Mouse (Mus musculus): ENCODE data around the gene Fam89b. TPM values are rescaled to one million over a fixed set of nuclear protein-coding genes. Genes with fewer than 3 reads are reported as not detected.
"Not testable (repeated sequence)": the region's sequence is repeated elsewhere in the genome, so short reads cannot be mapped to it uniquely, and the experiment has no call there.

Gene Fam89b
- polyA plus RNA-seq, 2 experiments from 2014 or later = 20.1 to 44.7 TPM

DNA sequence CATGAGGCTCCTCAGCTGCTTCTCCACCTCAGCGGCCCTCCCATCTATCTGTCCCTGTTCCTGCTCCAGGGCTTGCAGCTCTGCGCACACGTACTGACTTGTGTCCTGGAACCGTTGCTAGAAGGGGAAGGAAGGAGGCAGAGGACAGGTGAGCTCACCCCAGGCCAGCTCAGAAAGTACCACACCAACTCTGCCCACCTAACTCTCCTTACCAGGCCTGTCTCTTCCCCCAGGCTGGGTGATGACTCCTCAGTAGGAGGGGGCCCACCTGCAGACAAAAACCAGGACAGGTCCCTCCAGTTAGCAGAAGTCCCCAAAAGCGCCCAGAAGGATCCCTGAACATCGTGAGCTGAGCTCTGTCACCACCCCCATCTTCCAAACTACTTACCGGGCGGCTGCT, 18.9 kb downstream of the Fam89b start:
- ATAC-seq = no peak

DNA sequence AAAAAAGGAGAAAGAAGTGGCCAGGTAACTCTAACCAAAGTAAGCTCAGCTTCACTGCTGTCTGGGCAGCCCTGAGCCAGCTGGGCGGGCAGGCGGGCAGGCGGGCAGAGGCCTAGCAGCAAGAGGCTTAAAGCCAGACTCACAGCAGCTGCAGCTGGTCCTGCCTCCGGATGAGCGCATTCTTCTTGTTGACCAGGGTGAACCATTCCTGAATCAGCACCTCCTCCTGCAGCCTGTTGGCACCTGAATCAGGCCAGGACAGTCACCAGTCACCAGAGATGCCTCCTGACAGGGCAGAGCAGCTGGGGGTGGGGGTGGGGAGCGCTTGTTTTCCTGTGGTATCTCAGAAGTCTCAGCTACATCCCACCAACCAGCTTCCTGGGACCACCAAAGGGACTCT, 19.4 kb downstream of the Fam89b start:
- no peak for ATAC-seq

DNA sequence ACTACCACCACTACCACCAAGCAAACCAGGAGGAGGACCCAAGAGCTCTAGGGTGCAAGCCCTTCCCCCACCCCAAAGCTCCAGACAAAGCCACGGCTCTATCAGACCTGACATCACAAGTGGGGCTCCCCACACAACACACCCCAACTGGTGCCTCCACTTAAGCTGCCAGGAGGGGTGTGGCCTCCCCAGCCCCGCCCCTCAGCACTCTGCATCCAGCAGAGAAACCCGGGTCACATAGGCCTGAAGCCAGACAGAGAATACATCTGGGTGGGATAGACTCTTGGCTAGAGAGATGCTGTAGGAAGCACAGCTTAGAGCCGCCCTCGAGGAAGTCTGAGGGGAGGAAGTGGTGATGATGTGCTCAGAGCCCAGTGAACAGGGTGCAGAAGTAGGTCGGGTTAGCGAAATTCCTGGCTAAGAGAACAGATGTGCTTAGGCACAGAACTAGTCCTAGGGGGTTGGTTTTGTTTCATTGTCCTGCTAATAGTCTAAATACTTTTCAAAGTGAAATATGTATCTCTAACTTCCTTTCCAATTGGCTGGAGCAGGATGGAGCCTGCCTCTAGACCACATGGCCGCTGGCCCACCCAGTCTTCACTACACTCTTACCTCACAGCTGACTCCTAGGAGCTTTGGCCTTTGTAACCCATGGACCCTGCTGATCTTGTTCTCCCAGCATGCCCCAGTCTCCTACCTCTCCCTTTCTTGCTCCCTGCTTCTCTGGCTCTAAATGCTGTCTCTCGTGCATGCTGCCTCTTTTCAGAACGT, 24.5 kb downstream of the Fam89b start:
- ATAC-seq = peak; percentile 65

DNA sequence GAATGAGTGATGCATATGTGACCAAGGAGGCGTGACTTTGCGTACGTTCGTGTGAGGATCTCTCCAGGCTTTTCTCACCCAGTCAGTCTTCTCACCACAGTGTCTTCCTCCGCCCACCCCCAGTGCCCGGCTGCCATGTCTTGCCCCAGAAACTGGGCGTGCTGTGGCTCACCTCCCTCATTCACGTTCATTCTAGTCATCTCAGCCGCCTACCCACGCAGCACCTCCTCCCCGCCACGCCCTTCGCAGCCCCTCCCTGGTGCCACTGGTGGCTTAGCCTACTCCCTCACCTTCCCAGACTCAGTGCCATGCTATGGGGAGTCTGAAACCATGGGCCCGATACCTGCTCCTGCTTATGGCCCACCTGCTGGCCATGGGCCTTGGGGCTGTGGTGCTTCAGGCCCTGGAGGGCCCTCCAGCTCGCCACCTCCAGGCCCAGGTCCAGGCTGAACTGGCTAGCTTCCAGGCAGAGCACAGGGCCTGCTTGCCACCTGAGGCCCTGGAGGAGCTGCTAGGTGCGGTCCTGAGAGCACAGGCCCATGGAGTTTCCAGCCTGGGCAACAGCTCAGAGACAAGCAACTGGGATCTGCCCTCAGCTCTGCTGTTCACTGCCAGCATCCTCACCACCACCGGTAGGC, 25.2 kb downstream of the Fam89b start, which contains the start of gene Kcnk7:
Gene Kcnk7, plus strand, starts transcription at position 205 of the 638 bp plus-strand sequence.
- peak; percentile 77 for ATAC-seq

DNA sequence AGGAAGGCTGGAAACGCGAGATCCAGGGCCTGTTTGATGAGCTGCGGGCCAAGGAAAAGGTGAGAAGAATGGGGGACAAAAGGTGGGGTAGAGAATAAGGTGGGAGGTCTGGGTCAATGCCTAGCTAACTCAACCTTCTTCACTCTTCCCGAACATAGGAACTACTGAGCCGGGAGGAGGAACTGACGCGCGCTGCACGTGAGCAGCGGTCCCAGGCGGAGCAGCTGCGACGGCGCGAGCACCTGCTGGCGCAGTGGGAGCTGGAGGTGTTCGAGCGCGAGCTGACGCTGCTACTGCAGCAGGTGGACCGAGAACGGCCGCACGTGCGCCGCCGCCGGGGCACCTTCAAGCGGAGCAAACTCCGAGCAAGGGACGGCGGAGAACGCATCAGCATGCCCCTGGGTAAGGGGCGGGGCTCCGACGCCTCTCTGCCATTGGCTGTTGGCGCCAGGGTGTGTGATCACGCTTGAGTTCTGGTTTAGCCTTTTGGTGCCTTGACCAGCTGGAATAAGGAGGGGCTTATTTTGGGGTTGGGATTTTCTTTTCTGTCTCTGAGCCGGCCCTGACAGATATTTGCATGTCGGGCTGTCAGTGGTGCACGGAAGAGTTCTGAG, 33.5 kb downstream of the Fam89b start:
- no peak for ATAC-seq

DNA sequence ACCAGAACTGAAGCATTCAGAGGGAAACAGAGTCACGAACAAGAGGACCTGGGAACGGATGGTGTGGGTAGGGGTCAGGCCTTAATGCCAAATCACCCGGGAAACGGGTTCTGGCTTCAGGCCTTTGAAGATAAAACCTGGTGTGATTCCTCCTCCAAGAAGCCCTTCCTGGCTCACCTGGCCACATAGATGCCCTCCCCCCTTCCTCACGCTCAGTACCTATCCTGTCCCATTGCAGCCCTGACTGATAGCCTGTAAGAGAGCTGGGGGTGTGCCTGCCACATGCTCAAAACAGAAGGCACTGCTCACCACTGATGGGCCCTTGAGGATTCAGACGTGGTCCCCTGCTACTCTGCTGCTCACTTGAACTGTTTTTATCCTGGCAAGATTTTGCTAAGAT, 35.7 kb downstream of the Fam89b start:
- no peak for ATAC-seq

DNA sequence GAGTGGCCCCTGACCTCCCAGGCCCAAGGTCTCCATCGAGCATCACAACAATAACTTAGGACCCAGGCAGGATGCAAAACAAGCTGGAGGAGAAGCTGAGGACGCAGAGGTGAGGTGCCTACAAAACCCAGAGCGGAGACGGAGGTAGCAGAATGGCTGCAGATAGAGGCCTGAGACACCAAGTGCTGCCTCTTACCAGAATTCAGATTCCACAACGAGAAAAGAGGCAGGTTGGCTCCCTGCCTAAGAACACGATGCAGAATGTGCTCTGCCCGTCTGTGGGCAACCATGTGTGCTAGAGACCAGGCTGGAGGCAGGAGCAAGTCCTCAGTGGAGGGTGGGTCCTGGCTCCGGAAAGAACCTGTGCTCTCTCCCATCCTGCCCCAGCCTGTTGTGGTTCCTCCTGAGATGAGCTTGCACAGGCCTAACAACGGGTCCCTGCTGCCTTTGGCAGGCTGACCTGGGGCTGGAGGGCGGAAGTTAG, 36.5 kb downstream of the Fam89b start:
- no peak for ATAC-seq

DNA sequence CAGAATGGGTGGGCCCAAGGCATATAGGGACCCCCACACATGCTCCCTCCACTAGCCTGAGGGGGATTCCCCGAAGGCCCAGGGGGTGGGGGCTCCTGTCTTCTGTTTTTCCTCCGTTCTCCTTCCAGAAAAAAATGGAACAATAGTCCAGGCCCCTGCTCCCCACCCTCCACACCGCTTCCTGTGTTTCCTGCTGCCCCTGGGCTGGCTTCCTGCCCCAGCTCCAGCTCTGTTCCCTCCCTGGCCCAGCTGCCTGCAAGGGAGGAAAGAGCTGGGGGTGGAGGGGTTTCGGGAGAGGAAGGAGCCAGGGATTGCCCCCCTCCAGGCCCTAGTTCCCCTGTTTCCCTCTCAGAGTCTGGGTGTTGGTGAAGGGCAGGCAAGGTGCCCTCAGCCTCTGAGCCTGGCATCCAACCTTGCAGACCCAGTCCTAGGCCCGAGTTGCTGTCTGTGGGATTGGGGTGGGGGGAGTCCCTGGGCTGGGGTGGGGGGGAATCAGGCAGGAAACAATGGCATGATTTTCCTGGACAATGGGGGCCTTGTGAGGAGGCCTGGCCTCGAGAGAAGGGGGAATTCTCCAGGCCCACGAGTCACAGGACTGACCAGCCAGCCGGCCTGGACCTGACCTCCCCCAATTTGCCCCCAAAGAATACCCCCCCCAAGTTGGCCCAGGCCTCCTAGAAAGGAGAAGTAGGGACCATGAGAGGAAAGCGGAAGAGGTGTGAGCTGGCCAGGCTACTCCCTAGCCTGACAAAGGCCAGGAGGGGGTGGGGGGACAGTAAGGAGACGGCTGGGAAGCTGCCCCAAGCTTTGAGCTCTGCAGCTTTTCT, 37.2 kb downstream of the Fam89b start:
- ATAC-seq = no peak

DNA sequence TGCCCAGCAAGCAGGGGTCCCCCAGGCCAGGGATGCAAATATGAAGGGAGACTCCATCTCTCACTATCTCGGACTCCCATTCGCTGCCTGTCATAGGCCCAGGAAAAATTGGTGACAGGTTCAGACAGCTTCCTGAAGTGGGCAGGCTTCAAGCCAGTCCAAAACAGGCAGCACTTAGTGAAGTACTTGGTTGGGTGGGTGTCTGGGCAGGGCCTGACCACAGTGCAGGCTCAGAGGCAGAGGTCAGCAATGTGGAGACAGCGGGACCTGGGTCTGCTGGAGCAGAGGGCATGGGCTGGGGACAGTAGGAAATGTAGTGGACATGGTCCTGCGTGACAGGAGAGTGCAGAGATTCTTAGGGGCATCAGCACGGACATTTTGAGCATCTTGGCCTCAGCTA, 37.9 kb downstream of the Fam89b start:
- ATAC-seq = no peak

DNA sequence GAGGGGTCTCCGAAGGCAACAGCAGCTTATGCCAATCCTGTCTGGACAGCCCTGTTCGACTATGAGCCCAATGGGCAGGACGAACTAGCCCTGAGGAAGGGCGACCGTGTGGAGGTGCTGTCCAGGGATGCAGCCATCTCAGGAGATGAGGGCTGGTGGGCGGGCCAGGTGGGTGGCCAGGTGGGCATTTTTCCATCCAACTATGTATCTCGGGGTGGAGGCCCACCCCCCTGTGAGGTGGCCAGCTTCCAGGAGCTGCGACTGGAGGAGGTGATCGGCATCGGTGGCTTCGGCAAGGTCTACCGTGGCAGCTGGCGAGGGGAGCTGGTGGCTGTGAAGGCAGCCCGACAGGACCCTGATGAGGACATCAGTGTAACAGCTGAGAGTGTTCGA, 39.1 kb downstream of the Fam89b start:
- ATAC-seq = no peak

DNA sequence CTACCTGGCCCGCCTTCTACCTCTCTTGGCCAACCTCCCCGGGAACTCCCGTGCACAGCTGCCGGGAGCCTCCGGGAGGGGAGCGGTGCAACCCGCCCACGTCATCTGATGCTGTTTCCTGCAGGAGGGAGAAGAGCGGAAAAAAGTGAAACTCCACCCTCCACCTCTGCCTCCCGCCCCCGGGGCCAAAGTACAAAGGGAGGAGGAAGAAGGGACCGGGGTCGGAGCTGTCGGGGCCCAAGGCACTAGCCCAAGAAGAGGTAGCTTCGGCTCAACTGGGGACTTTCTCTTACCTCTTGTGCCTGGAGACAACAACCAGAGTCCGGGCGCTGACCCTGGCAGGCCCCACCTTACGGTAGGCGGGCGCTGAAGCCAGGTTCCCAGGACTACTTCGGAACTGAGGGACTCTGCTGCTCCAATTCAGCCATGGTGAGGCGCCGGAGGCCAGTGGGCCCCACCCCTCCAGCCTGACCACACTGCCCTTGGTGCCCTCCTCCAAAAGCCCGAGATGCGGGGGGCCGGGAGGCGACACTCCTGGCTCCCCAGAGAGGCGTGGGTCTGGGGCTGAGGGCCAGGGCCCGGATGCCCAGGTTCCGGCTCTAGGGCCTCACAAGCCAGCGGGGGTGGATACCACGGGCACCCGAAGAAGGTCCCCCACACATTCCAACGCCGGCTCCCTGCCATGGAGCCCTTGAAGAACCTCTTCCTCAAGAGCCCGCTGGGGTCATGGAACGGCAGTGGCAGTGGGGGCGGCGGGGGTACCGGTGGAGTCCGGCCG, 39.7 kb downstream of the Fam89b start:
- peak; percentile 71 for ATAC-seq

DNA sequence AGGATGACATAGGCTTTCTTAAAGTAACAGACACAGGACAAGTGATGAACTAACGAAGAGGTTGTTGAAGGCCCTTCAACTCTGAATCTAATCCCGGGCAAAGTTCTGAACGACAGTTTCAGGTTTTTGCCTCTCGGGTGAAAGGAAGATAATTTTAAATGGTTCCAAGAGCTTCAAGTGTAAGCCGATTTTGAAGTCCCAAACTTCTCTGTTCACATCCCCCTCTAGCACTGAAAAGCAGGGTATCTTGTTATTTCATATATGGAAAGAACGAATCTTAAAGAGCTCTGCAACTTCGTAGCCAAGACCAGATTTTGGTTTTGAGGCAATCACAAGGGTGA, 40.4 kb downstream of the Fam89b start:
- no peak for ATAC-seq

DNA sequence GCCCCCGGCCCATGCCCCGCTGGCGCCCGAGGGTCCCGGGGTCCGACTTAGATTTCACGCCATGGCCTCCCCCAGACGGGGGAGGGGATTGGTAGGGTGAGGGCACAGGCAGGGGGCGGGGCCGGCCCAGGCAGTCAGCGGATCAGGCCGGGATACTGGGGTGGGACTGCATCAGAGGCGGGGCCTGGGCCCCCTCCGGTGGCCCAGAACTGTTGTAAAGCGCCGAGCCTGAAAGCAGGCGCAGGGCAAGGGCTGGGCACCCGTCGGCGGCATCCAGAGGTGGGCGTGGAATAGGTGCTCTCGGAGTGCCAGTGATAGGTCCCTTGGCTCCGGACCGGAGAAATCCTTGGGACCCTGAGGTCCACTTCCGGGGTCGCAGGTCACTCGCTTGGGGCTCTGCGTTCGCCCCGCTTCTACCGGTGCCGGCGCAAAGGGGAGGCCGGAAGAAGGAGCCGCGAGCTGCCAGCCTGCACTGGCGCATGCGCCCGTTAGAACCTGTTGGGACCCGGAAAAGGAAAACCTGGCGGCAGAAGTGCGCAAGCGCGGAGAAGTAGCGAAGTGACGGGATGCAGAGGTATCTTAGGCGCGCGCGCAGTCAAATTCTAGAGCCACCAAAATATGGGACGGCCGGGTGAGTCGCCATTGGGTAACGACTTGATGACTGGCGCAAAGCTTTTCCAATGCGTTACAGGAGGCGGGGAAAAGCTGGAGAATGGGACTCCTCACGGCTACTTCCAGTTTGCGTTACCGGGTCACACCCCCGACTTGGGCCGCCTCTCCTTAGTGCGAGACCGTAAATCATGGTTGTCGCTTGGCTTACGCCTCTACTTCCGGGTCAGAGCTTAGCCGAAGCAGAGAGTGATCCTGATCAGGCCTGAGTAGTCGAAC, 41.0 kb downstream of the Fam89b start, which contains the start of the genes Map3k11 and Pcnx3:
Gene Map3k11, plus strand, starts transcription at position 543 of the 888 bp plus-strand sequence.
Gene Pcnx3, minus strand, starts transcription at position 709 of the 888 bp plus-strand sequence.
- peak; percentile 78 for ATAC-seq

DNA sequence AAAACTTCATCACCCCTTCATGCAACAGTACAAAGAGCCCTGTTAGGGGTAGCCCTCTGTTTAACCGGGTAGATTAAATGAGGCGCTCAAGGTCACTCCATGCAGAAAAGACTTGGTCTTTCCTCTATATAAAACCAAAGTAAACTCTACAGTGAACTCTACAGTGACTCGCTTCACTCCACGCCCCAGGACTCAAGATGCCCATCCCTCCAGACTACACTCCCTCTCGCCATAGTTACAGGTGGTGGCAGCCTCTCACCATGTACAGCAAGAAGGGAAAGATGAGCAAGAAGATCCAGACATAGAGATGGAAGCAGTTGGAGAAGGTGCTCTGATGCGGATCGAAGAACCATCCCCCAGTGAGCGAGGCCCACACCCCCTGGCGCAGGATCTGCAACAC, 41.7 kb downstream of the Fam89b start:
- no peak for ATAC-seq

DNA sequence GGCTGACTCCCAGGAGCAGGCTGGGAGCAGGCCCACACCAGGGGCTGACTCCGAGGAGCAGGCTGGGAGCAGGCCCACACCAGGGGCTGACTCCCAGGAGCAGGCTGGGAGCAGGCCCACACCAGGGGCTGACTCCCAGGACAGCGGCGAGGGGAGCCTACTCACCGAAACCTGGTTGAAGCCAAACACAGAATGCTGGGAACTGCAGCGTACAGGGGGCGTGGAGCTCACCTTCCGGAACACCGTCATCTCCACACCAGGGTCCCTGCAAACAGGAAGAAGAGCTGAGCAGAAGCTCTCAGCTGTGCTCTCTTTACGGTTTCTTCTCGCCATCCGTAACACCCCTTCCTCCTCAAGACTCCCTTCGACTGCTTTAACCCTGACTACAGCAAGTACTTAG, 42.5 kb downstream of the Fam89b start:
- ATAC-seq = not testable (repeated sequence)

DNA sequence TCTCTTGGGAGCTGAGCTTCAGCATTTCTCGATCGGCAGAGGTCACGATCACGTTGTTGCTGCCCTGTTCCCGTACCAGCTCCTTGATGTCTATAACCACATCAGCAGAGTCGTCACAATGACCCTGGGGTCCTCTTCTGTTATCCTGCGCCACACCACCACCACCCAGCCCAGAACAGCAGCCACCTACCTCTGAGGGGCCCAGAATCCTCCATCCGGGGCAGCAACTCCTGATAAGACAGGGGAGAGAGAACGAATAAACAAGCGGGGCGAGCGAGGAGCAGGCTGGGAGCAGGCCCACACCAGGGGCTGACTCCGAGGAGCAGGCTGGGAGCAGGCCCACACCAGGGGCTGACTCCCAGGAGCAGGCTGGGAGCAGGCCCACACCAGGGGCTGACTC, 43.0 kb downstream of the Fam89b start:
- no peak for ATAC-seq

DNA sequence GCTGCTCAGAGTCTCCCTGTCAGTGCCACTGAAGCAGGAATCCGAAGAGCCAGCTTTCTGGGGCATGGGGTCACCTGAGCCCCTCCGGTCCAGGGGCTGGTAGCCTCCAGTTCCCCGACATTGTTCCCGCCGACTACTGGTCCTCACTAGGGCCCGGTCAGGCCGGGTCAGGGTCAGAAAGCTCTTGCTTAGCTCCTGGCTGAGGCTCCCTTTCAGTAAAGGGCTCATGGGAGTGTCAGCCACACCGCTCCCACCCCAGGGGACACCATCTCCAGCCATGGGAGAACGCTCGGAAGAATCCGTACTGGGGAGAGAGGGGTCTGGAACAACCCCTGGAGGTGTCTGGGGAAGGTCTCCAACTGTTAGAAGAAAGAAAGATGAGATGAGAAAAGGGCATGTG, 43.6 kb downstream of the Fam89b start:
- no peak for ATAC-seq

DNA sequence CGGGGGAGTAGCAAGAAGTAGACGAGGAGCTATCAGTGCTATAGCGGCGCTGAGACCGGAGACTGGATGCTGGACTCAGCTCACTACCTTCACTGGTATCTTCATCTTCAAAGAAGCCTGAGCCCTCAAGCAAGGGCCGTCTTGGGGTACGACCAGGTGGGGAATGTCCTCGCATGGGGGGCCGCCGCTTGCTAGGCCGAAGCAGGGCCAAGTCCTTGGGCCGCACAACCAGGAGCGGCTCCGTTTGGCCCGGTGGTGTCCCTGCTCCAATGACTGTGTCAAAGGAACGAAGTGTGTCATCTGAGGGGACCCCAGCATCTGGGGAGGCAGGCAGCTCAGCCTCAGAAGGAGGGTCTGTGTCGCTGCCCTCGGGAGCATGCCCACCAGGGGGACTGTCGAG, 44.0 kb downstream of the Fam89b start:
- no peak for ATAC-seq

DNA sequence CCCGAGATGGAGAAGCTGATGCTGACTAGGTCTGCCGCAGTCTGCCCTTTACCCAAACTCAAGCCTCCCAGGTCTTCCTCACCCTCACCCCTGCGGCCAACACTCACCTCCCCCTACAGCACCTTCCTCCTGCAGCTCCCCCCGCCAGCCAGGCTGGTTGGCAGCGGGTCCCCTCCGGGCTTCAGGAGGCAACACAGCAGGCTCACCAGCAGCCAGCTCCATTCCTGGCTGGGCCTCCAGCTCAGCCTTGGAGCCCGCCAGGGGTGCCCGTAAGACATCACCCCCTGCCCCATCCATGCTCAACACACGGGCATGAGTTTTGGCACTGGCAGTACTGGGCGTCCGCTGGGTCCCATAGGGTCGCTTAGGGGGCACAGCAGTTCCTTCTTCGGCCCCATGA, 44.5 kb downstream of the Fam89b start:
- no peak for ATAC-seq

DNA sequence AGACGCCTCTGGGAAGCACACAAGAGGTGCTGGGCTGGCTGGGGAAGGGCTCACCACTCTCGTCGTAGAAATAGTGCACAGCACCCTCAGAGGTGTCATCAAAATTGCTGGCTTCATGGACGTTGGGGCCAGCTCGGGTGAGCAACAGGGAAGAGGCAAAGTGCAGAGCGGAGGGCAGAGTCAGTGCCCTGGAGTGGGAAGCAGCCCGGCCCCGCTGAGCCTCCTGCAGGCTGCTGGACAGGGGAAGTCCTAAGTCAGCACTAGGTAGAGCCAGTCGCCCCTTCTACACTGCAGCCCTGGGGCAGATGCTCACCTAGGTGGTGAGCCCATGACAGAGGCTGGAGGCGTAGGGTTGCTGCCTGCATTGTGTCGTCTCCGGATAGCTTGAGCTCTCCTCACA, 45.2 kb downstream of the Fam89b start:
- no peak for ATAC-seq

DNA sequence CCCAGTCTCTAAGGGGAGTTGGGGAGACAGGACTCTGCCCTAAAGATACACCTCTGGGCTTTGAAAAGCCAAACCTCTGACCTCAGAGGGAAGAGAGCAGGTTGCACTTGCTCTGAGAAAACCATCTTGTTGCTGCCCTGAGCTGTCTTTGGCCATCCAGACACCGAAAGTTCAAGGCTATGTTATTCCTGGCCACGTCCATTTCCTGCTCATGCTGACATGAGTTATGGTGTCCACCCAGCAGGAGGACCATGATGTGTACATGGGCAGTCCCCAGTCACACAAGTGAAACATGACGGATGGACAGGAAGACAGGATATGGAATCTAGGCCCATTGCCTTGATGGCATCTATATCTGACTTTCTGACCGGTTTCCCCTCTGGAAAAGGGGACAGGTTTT, 49.0 kb downstream of the Fam89b start:
- ATAC-seq = no peak
